Mouse (Mus musculus): ENCODE measurements at regions not wholly inside any gene's neighbourhood (a gene's known extent, or its start where the extent isn't known, plus 50 kb on each side); places are given as distances from the start of the nearest gene placed in this dataset.

DNA sequence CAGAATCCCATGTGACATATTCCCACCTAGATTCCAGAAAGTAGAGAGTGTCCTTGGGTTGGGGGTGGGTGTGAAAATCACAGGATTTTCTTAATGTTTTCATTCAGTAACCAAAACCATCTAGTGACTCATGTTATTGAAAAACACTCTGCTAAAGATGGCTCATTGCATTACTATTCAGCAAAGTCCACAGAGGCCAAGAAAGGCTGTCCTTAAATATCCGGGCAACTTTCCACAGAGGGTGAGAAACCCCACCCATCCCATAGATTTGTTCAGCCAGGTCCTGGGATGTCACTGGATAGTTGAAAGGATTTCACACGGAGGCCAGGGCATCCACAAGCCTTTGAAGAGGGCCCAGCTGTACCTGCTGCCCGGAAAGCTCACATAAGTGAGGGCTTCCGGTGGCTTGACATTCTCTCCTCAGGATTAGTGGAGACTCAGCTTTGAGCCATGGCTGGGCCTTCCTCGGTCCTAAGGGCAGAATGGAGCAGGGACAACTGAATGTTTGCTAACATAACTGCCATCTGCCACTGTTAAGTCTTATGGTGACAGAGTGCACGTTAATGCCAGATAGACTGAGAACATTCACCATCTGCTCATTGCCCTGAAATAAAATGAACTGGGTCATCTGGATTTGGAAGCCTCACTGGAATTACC lies 580.7 kb upstream of the Atp2b1 start:
- ATAC-seq (ENCODE audit: insufficient read depth, low FRiP score, low TSS enrichment) (no peak; the same call in 1 of the 2 replicates), DNase-seq (ENCODE audit: low spot score) (no peak)
- WGBS, result 64% methylated on average over 6 of the region's 6 CpGs
- no peak overlapping the region for H3K4me2 ChIP-seq (ENCODE audit: low read depth)
- H3K4me3 ChIP-seq (ENCODE audit: low read depth, low read length), result no peak overlapping the region
- no peaks in the 10 kb centered on the region for H3K27me3 ChIP-seq (ENCODE audit: control insufficient read depth, insufficient read depth, low read length)
- no peak overlapping the region for H3K9ac ChIP-seq (ENCODE audit: low read length)
- no peaks in the 10 kb centered on the region for H3K36me3 ChIP-seq (ENCODE audit: control insufficient read depth, insufficient read depth, low read length)
- no peaks in the 10 kb centered on the region for H3K9me3 ChIP-seq (ENCODE audit: control insufficient read depth, low read length)
- H3K4me1 ChIP-seq (ENCODE audit: control insufficient read depth, insufficient read depth, low read length), result no peaks in the 10 kb centered on the region
- H3K27ac ChIP-seq (ENCODE audit: low read depth, low read length), result no peak overlapping the region

DNA sequence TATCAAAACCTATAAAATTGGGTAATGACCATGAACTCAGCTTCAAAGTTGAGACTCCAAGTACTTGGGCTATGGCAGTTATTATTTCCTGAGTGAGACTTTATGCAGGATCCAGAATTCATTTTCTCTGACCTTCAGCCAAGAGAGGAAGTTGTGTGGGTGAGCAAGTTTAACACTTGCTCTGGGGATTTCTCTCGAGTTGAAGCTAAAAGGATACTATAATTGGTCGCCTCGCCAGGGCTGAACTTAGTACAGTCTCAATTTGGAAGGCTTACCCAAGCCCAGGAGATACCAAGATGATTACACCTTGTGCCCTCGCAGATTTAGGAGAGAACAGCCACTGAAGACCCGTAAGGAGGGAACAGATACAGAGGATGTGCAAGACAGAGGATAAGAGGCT lies 570.4 kb upstream of the Atp2b1 start:
- Histone ChIP-seq H3K9me3 (ENCODE audit: control insufficient read depth, low read length) (no peaks in the 10 kb centered on the region), H3K36me3 (ENCODE audit: control insufficient read depth, insufficient read depth, low read length) (no peaks in the 10 kb centered on the region), H3K9ac (ENCODE audit: low read length) (no peak overlapping the region), H3K4me1 (ENCODE audit: control insufficient read depth, insufficient read depth, low read length) (no peaks in the 10 kb centered on the region), H3K27me3 (ENCODE audit: control insufficient read depth, insufficient read depth, low read length) (no peaks in the 10 kb centered on the region), H3K4me2 (ENCODE audit: low read depth) (no peak overlapping the region), H3K27ac (ENCODE audit: low read depth, low read length) (no peak overlapping the region), H3K4me3 (ENCODE audit: low read depth, low read length) (no peak overlapping the region)
- 93% methylated on average over 5 of the region's 5 CpGs for WGBS
- DNase-seq (ENCODE audit: low spot score), result no peak
- ATAC-seq (ENCODE audit: insufficient read depth, low FRiP score, low TSS enrichment), result no peak

DNA sequence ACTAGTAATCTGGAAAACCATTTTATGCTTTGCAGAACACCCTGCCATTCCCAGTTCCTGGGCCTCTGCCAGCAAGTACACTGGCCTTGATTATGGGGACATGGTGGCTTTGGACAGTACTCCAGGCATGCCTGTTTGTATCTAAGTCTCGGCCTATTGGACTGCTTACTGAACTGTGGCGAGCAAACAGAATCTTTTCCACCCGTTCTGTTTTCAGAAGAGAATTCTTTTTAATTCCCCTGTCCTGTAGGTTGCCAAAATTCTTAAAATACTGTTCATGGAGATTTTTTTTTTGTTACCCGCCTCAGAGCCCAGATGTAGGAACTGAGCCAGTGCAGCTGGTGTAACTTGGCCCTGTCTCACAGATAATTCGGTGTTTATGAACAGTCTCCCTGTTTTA lies 564.7 kb upstream of the Atp2b1 start:
- H3K9ac ChIP-seq (ENCODE audit: low read length), result no peak overlapping the region
- no peak for ATAC-seq (ENCODE audit: insufficient read depth, low FRiP score, low TSS enrichment)
- H3K9me3 ChIP-seq (ENCODE audit: control insufficient read depth, low read length), result no peaks in the 10 kb centered on the region
- H3K27ac ChIP-seq (ENCODE audit: low read depth, low read length), result no peak overlapping the region
- no peak overlapping the region for H3K4me2 ChIP-seq (ENCODE audit: low read depth)
- no peaks in the 10 kb centered on the region for H3K27me3 ChIP-seq (ENCODE audit: control insufficient read depth, insufficient read depth, low read length)
- H3K4me1 ChIP-seq (ENCODE audit: control insufficient read depth, insufficient read depth, low read length), result no peaks in the 10 kb centered on the region
- no peak overlapping the region for H3K4me3 ChIP-seq (ENCODE audit: low read depth, low read length)
- no peaks in the 10 kb centered on the region for H3K36me3 ChIP-seq (ENCODE audit: control insufficient read depth, insufficient read depth, low read length)
- no peak for DNase-seq (ENCODE audit: low spot score)
- 85% methylated on average over 5 of the region's 5 CpGs for WGBS

DNA sequence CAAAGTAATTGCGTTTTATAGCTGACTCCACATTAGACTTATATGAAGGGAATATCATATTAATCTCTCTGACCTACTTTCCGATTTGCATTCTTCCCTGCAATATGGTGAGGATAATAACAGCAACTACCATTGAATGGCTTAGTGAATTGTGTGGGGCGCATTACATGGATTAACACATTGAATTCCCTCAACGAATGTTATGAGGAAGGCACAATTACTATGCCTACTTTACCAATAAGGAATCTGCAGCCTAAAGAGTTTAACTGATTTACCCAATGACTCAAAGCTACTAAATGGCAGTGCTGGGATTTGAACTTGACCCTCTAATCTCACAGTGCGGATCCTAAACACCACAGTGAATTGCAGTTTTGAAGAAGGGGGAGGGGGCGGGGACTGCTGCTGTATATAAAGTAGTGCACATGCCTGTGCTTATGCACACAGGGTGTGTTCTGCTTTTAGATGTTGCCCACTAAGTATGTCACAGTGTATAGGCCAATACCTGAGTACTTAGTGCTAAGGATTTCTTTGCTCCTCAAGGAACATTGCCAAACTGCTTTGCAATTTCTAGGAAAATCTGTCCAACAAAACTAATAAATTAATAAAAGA lies 563.8 kb upstream of the Atp2b1 start:
- no peak overlapping the region for H3K27ac ChIP-seq (ENCODE audit: low read depth, low read length)

DNA sequence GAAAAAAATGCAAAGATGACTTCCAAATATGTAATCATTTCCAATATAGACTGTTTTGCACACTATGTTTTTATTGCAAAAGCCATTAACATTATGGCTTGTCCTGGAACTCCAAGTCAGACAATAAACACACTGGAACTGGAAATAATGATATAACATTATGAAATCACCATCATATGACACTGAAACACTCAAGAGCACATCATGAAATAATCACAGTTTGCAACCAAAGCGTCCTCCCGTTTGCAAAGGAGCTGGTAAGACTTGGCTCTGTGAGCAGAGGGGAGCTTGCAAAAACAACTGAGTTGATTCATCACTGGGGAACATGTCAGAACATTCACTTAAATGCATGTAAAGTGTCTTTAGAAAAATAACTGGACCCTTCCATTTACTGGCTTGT lies 562.1 kb upstream of the Atp2b1 start:
- no peak overlapping the region for H3K4me3 ChIP-seq (ENCODE audit: low read depth, low read length)
- no peaks in the 10 kb centered on the region for H3K36me3 ChIP-seq (ENCODE audit: control insufficient read depth, insufficient read depth, low read length)
- WGBS, result 84% methylated on average over 2 of the region's 2 CpGs
- no peak overlapping the region for H3K9ac ChIP-seq (ENCODE audit: low read length)
- no peak overlapping the region for H3K4me2 ChIP-seq (ENCODE audit: low read depth)
- DNase-seq (ENCODE audit: low spot score) (no peak), ATAC-seq (ENCODE audit: insufficient read depth, low FRiP score, low TSS enrichment) (no peak)
- H3K4me1 ChIP-seq (ENCODE audit: control insufficient read depth, insufficient read depth, low read length), result no peaks in the 10 kb centered on the region
- no peaks in the 10 kb centered on the region for H3K27me3 ChIP-seq (ENCODE audit: control insufficient read depth, insufficient read depth, low read length)
- H3K27ac ChIP-seq (ENCODE audit: low read depth, low read length), result no peak overlapping the region
- H3K9me3 ChIP-seq (ENCODE audit: control insufficient read depth, low read length), result no peaks in the 10 kb centered on the region

More for the DNA sequence above, 563.8 kb upstream of the Atp2b1 start:
- H3K36me3 ChIP-seq (ENCODE audit: control insufficient read depth, insufficient read depth, low read length), result no peaks in the 10 kb centered on the region
- H3K9me3 ChIP-seq (ENCODE audit: control insufficient read depth, low read length), result no peaks in the 10 kb centered on the region
- DNase-seq (ENCODE audit: low spot score), result no peak
- H3K9ac ChIP-seq (ENCODE audit: low read length), result no peak overlapping the region
- H3K4me1 ChIP-seq (ENCODE audit: control insufficient read depth, insufficient read depth, low read length), result no peaks in the 10 kb centered on the region
- ATAC-seq (ENCODE audit: insufficient read depth, low FRiP score, low TSS enrichment), result no peak
- WGBS, result 93% methylated on average over 6 of the region's 6 CpGs
- no peak overlapping the region for H3K4me3 ChIP-seq (ENCODE audit: low read depth, low read length)
- no peaks in the 10 kb centered on the region for H3K27me3 ChIP-seq (ENCODE audit: control insufficient read depth, insufficient read depth, low read length)
- H3K4me2 ChIP-seq (ENCODE audit: low read depth), result no peak overlapping the region

DNA sequence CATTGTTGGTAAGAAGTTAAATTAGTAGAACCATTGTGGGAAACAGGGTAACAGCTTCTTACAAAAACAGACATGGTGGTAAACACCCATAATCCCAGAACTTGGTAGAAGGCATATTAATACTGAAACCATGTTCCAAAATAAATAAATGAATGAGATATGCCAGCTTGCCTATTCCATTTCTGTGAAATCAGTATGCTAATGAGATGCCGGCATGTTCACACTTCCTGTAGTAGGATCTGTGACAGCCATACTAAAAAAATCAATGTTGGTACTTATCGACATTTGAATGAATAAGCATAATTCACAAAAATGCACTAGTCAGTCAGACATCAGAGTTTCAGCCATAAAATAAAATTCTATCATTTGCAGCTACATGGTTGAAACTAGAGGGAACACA lies 559.7 kb upstream of the Atp2b1 start:
- Histone ChIP-seq H3K27ac (ENCODE audit: low read depth, low read length) (no peak overlapping the region), H3K27me3 (ENCODE audit: control insufficient read depth, insufficient read depth, low read length) (no peaks in the 10 kb centered on the region), H3K36me3 (ENCODE audit: control insufficient read depth, insufficient read depth, low read length) (no peaks in the 10 kb centered on the region), H3K9me3 (ENCODE audit: control insufficient read depth, low read length) (no peaks in the 10 kb centered on the region), H3K4me1 (ENCODE audit: control insufficient read depth, insufficient read depth, low read length) (no peaks in the 10 kb centered on the region), H3K9ac (ENCODE audit: low read length) (no peak overlapping the region), H3K4me2 (ENCODE audit: low read depth) (no peak overlapping the region), H3K4me3 (ENCODE audit: low read depth, low read length) (no peak overlapping the region)
- 94% methylated on average over 2 of the region's 2 CpGs for WGBS
- DNase-seq (ENCODE audit: low spot score) (no peak), ATAC-seq (ENCODE audit: insufficient read depth, low FRiP score, low TSS enrichment) (no peak)

DNA sequence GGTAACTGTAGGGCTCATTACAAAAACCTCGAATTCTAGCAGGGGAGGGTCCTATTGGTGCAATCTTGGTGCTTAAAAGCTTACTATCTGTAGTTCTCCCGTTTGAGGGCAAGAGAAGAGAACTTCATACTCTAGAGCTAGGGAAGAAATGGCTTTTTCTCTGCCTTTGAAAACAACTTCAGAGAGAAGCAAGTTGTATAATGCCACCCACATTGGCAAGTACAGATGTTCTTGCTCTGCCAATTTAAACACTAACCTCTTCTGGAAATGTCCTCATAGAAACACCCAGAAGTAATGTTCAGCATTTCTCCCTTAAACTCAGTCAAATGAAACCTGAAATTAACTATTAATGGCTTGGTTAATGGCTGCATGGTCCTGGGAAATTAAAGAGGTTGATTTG lies 549.6 kb upstream of the Atp2b1 start:
- H3K9ac ChIP-seq (ENCODE audit: low read length), result no peak overlapping the region
- no peaks in the 10 kb centered on the region for H3K4me1 ChIP-seq (ENCODE audit: control insufficient read depth, insufficient read depth, low read length)
- DNase-seq (ENCODE audit: low spot score) (no peak), ATAC-seq (ENCODE audit: insufficient read depth, low FRiP score, low TSS enrichment) (no peak)
- H3K27me3 ChIP-seq (ENCODE audit: control insufficient read depth, insufficient read depth, low read length), result no peaks in the 10 kb centered on the region
- no peak overlapping the region for H3K4me3 ChIP-seq (ENCODE audit: low read depth, low read length)
- H3K4me2 ChIP-seq (ENCODE audit: low read depth), result no peak overlapping the region
- no peaks in the 10 kb centered on the region for H3K9me3 ChIP-seq (ENCODE audit: control insufficient read depth, low read length)
- no peak overlapping the region for H3K27ac ChIP-seq (ENCODE audit: low read depth, low read length)
- H3K36me3 ChIP-seq (ENCODE audit: control insufficient read depth, insufficient read depth, low read length), result no peaks in the 10 kb centered on the region
- 67% methylated on average over 2 of the region's 2 CpGs for WGBS

DNA sequence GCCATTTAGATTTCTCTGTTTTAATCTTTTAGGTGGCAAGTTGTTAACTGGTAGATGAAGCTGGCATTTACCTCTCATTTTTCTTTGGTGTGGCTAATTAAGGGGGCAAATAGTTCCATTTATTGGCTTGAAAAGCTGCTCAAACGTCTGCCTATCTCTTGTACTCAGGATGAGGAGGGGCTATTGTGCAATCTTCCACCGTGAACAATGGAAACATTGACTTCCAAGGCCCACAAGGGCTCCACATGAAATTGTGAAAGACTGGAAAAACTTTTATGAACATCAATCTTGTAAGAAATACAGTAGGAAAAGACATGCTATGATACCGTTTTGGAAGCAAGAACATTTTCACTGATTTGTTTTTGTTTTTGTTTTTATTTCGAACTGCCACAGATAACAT lies 541.6 kb upstream of the Atp2b1 start:
- Histone ChIP-seq H3K4me3 (ENCODE audit: low read depth, low read length) (no peak overlapping the region), H3K27me3 (ENCODE audit: control insufficient read depth, insufficient read depth, low read length) (no peaks in the 10 kb centered on the region), H3K4me1 (ENCODE audit: control insufficient read depth, insufficient read depth, low read length) (no peaks in the 10 kb centered on the region), H3K4me2 (ENCODE audit: low read depth) (no peak overlapping the region), H3K9ac (ENCODE audit: low read length) (no peak overlapping the region), H3K36me3 (ENCODE audit: control insufficient read depth, insufficient read depth, low read length) (no peaks in the 10 kb centered on the region), H3K9me3 (ENCODE audit: control insufficient read depth, low read length) (no peaks in the 10 kb centered on the region), H3K27ac (ENCODE audit: low read depth, low read length) (no peak overlapping the region)
- 60% methylated on average over 4 of the region's 4 CpGs for WGBS
- DNase-seq (ENCODE audit: low spot score) (no peak), ATAC-seq (ENCODE audit: insufficient read depth, low FRiP score, low TSS enrichment) (no peak)

DNA sequence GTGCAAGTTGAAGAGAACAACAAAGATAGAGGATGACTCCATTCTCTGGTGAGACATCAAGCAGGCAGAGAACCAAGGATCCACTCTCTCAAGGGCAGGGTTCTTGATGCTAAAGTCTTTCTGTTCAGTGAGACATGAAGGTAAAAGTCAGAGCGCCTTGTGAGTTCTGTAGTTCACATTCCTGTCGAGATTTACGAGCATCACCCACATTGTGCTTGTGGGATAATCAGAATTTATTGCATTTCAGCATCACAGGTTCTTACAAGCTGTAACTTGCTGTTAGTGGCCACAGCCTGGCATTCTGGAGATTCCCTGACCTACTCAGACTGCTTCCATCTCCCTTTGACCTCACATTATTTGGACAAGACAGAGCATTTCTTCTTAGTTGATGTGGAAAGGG lies 540.9 kb upstream of the Atp2b1 start:
- H3K4me1 ChIP-seq (ENCODE audit: control insufficient read depth, insufficient read depth, low read length), result no peaks in the 10 kb centered on the region
- DNase-seq (ENCODE audit: low spot score) (no peak), ATAC-seq (ENCODE audit: insufficient read depth, low FRiP score, low TSS enrichment) (no peak)
- 55% methylated on average over 3 of the region's 3 CpGs for WGBS
- H3K36me3 ChIP-seq (ENCODE audit: control insufficient read depth, insufficient read depth, low read length), result no peaks in the 10 kb centered on the region
- H3K4me2 ChIP-seq (ENCODE audit: low read depth), result no peak overlapping the region
- H3K9me3 ChIP-seq (ENCODE audit: control insufficient read depth, low read length), result no peaks in the 10 kb centered on the region
- no peak overlapping the region for H3K27ac ChIP-seq (ENCODE audit: low read depth, low read length)
- H3K9ac ChIP-seq (ENCODE audit: low read length), result no peak overlapping the region
- H3K4me3 ChIP-seq (ENCODE audit: low read depth, low read length), result no peak overlapping the region
- no peaks in the 10 kb centered on the region for H3K27me3 ChIP-seq (ENCODE audit: control insufficient read depth, insufficient read depth, low read length)

All from neural tube, embryonic 11.5 days (tissue).